Comparison of ENCODE assay signal across 1 mouse cellular context in genomic region chr4:152153771-152154177, GRCm38 (mm10).
TF ChIP-seq lines count a peak whose summit lies in the region.

No protein-coding gene starts in this region.

TF ChIP-seq in MEL, 35 proteins besides CTCF, POLR2A, EP300 and RAD21 (continued from another document):
- TF ChIP-seq BHLHE40 (IDR thresholded peaks at IDR 0.05; ENCODE audit: borderline replicate concordance, low read depth, low read length) (no peak; the same call in 1 of the 2 replicates), KAT2A (conservative IDR thresholded peaks at IDR 0.05; ENCODE audit: low read depth, low read length) (peak; percentile 54; the same call in 1 of the 2 replicates), ZKSCAN1 (IDR thresholded peaks at IDR 0.05; ENCODE audit: low read depth, low read length) (no peak)
TF ChIP-seq in MEL: peak in this region for 20.
